Mouse (Mus musculus): ENCODE results near the gene Rassf1.

DNA sequence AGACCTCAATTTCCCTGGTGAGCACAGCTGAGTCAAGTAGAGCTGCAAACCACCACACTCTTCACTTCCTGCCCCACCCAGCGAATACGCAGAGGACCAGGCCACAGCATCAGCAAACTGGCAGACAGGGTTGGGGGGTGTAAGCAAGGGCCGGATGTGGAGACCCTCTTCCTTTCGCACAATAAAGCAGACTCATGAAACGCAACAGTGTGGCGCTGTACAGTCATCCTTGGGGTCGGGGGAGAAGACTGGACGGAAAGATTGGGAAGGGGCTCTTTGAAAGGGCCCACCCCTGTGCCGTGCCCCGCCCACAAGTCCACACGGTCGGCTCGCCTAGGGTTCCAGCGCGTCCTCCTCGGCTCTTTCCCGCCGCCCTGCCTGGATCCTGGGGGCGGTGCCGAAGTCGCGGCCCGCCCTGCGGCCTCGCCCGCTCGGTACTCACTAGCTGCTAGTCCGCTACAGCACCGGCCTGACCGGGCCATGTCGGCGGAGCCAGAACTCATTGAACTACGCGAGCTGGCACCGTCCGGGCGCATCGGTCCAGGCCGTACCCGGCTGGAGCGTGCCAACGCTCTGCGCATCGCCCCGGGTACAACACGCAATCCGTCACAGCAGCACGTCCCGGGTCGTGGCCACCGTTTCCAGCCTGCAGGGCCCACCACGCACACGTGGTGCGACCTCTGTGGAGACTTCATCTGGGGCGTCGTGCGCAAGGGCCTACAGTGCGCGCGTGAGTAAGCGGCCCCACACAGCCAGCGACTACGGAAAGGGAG is at the start of gene Rassf1:
- 0 out of 2 replicates have a peak, but pooled peaks have one; percentile 35 for TF ChIP-seq CTCF (IDR thresholded peaks at IDR 0.05; ENCODE audit: borderline replicate concordance, control insufficient read depth, extremely low read depth, insufficient read depth, low read length, poor library complexity)
- no peak for TF ChIP-seq POLR2A (IDR thresholded peaks at IDR 0.05; ENCODE audit: control insufficient read depth, extremely low read depth, insufficient read depth, low read length, poor library complexity)

Data from thymus, adult 2 months (tissue).